In genomic region chr3:90549676-90550420, GRCm38 (mm10) we compare ENCODE assay signal across 19 mouse cellular contexts. TPM values are rescaled to one million over a fixed set of nuclear protein-coding genes. Genes with fewer than 3 reads are reported as not detected.
DNase-seq lines count a peak whose midpoint lies in the region; ATAC-seq and TF ChIP-seq lines count a peak whose summit lies in the region.
"Had no signal": no experiment of that assay in that cellular context is flagged by ENCODE, and none has a peak within 500 bp of the region (broad histone marks: within the 10 kb centered on the region; RNA-seq: fewer than 3 reads in every experiment).

No protein-coding gene starts in this region.

- no peak overlapping the region for H3K4me2 ChIP-seq in embryonic facial prominence, embryonic 11.5 days (ENCODE audit: low read depth, low read length)
- H3K4me2 ChIP-seq in lung, embryonic 14.5 days, result no peak overlapping the region
- H3K4me2 ChIP-seq: forebrain, embryonic 12.5 days; limb, embryonic 15.5 days; lung, embryonic 15.5 days had no signal

- no peak overlapping the region for H3K9ac ChIP-seq in embryonic facial prominence, embryonic 11.5 days (replicated peaks; ENCODE audit: low read length)
- H3K9ac ChIP-seq in lung, embryonic 14.5 days, result no peak overlapping the region
- H3K9ac ChIP-seq: forebrain, embryonic 12.5 days; limb, embryonic 15.5 days; lung, embryonic 15.5 days had no signal

- no peaks in the 10 kb centered on the region for H3K27me3 ChIP-seq in embryonic facial prominence, embryonic 11.5 days (ENCODE audit: control insufficient read depth, insufficient read depth, low read length)
- H3K27me3 ChIP-seq in embryonic facial prominence, embryonic 10.5 days (replicated peaks; ENCODE audit: low read depth, poor library complexity, severe bottlenecking), result 0 out of 2 replicates have a peak, but pooled peaks cover 2% of the 10 kb centered on the region
- H3K27me3 ChIP-seq in lung, embryonic 14.5 days (ENCODE audit: insufficient read depth, low read length), result no peaks in the 10 kb centered on the region
- H3K27me3 ChIP-seq: forebrain, embryonic 12.5 days; limb, embryonic 15.5 days; lung, embryonic 15.5 days had no signal

- no peak overlapping the region for H3K27ac ChIP-seq in embryonic facial prominence, embryonic 11.5 days (replicated peaks; ENCODE audit: low read depth, low read length)
- no peak overlapping the region for H3K27ac ChIP-seq in embryonic facial prominence, embryonic 10.5 days (replicated peaks)
- no peak overlapping the region for H3K27ac ChIP-seq in lung, embryonic 14.5 days (ENCODE audit: low read depth)
- H3K27ac ChIP-seq: forebrain, embryonic 12.5 days; limb, embryonic 15.5 days; lung, embryonic 15.5 days had no signal

- H3K36me3 ChIP-seq in embryonic facial prominence, embryonic 11.5 days (replicated peaks; ENCODE audit: control insufficient read depth, insufficient read depth, low read depth, low read length), result no peaks in the 10 kb centered on the region
- no peaks in the 10 kb centered on the region for H3K36me3 ChIP-seq in embryonic facial prominence, embryonic 10.5 days (replicated peaks)
- H3K36me3 ChIP-seq in lung, embryonic 14.5 days (ENCODE audit: insufficient read depth), result no peaks in the 10 kb centered on the region
- H3K36me3 ChIP-seq: forebrain, embryonic 12.5 days; limb, embryonic 15.5 days; lung, embryonic 15.5 days had no signal

- H3K9me3 ChIP-seq in embryonic facial prominence, embryonic 11.5 days (replicated peaks; ENCODE audit: control insufficient read depth, low read length), result no peaks in the 10 kb centered on the region
- H3K9me3 ChIP-seq in embryonic facial prominence, embryonic 10.5 days, result no peaks in the 10 kb centered on the region
- no peaks in the 10 kb centered on the region for H3K9me3 ChIP-seq in lung, embryonic 14.5 days (ENCODE audit: low read depth, low read length)
- H3K9me3 ChIP-seq: forebrain, embryonic 12.5 days; limb, embryonic 15.5 days; lung, embryonic 15.5 days; megakaryocyte, embryonic 14.5 days had no signal

- peak; percentile 76 for ATAC-seq in embryonic facial prominence, embryonic 11.5 days (replicated peaks; ENCODE audit: insufficient number of reproducible peaks, low FRiP score, low TSS enrichment, low read depth)
- ATAC-seq in lung, embryonic 14.5 days (ENCODE audit: insufficient read depth), result no peak
- ATAC-seq: CD4-positive, CD25-positive, alpha-beta regulatory T cell, adult 4 months; inflammation-experienced regulatory T-cells, adult 6 months had no signal

- no peaks in the 10 kb centered on the region for H3K4me1 ChIP-seq in embryonic facial prominence, embryonic 11.5 days (ENCODE audit: control insufficient read depth, insufficient read depth, low read length)
- peaks cover 16% of the 10 kb centered on the region; the same call in 1 of the 2 replicates for H3K4me1 ChIP-seq in embryonic facial prominence, embryonic 10.5 days
- no peaks in the 10 kb centered on the region for H3K4me1 ChIP-seq in lung, embryonic 14.5 days (ENCODE audit: insufficient read depth)
- H3K4me1 ChIP-seq: lung, embryonic 15.5 days; megakaryocyte, embryonic 14.5 days had no signal

- H3K4me3 ChIP-seq in embryonic facial prominence, embryonic 11.5 days (ENCODE audit: low read depth, low read length), result no peak overlapping the region
- no peak overlapping the region for H3K4me3 ChIP-seq in embryonic facial prominence, embryonic 10.5 days
- no peak overlapping the region for H3K4me3 ChIP-seq in lung, embryonic 14.5 days (ENCODE audit: low read depth, low read length)
- H3K4me3 ChIP-seq: forebrain, embryonic 12.5 days; limb, embryonic 15.5 days; lung, embryonic 15.5 days; megakaryocyte, embryonic 14.5 days had no signal

- no peak for TF ChIP-seq CTCF in lung, embryonic 14.5 days (IDR thresholded peaks at IDR 0.05; ENCODE audit: low read depth)

- DNase-seq in embryonic facial prominence, embryonic 11.5 days (ENCODE audit: low spot score), result peak; percentile 14
- no peak for DNase-seq in embryonic facial prominence, embryonic 10.5 days (ENCODE audit: low spot score)
- peak; percentile 8 for DNase-seq in lung, embryonic 14.5 days
- no peak for DNase-seq in lung, postnatal 10 days
- peak; percentile 71 for DNase-seq in kidney, postnatal 10 days
- no peak for DNase-seq in natural killer cell, adult 2 months (ENCODE audit: low spot score in 2 of 2)
- no peak for DNase-seq in cerebellum, adult 18-20 months
- no peak for DNase-seq in spleen, postnatal 4 days (ENCODE audit: low spot score in 2 of 2)
- DNase-seq: adrenal gland, postnatal 25 days; gastrocnemius, postnatal 14 days; right cerebral cortex, postnatal 14 days; thymus, postnatal 25 days had no signal

- WGBS in embryonic facial prominence, embryonic 11.5 days, result 56% methylated on average over 5 of the region's 5 CpGs
- WGBS in embryonic facial prominence, embryonic 10.5 days, result 64% methylated on average over 5 of the region's 5 CpGs
- 55% methylated on average over 5 of the region's 5 CpGs for WGBS in lung, embryonic 14.5 days

RNA-seq across cellular contexts. Expression of gene S100a3, which starts 10.5 kb away (rescaled TPM):
- polyA plus RNA-seq in embryonic facial prominence, embryonic 11.5 days (2014; fragmentation: Nextera tagmentation; extraction: Ambion mirVana), result not detected in 2 replicates
- polyA plus RNA-seq in embryonic facial prominence, embryonic 10.5 days (2016; fragmentation: Nextera tagmentation; extraction: Ambion mirVana), result 0.44 TPM in 1 of 2 replicates, not detected in the other
- polyA plus RNA-seq in lung, embryonic 14.5 days (2014; fragmentation: Nextera tagmentation; extraction: Ambion mirVana), result 0.12 and 0.49 TPM in 2 replicates
- polyA plus RNA-seq: forebrain, embryonic 12.5 days had no signal

RNA-seq across cellular contexts. Expression of gene S100a16, which starts 12.8 kb away (rescaled TPM):
- 48.2 and 52.1 TPM in 2 replicates for polyA plus RNA-seq in embryonic facial prominence, embryonic 11.5 days (2014; fragmentation: Nextera tagmentation; extraction: Ambion mirVana)
- 32.9 and 34.7 TPM in 2 replicates for polyA plus RNA-seq in embryonic facial prominence, embryonic 10.5 days (2016; fragmentation: Nextera tagmentation; extraction: Ambion mirVana)
- 161 and 175 TPM in 2 replicates for polyA plus RNA-seq in lung, embryonic 14.5 days (2014; fragmentation: Nextera tagmentation; extraction: Ambion mirVana)
- polyA plus RNA-seq: CD4-positive, CD25-positive, alpha-beta regulatory T cell, adult 4 months; inflammation-experienced regulatory T-cells, adult 6 months had no signal

RNA-seq across cellular contexts. Expression of gene S100a14, which starts 23.2 kb away (rescaled TPM):
- polyA plus RNA-seq in embryonic facial prominence, embryonic 11.5 days (2014; fragmentation: Nextera tagmentation; extraction: Ambion mirVana), result 0.32 TPM in 1 of 2 replicates, not detected in the other
- not detected in 2 replicates for polyA plus RNA-seq in embryonic facial prominence, embryonic 10.5 days (2016; fragmentation: Nextera tagmentation; extraction: Ambion mirVana)
- 1.2 and 1.6 TPM in 2 replicates for polyA plus RNA-seq in lung, embryonic 14.5 days (2014; fragmentation: Nextera tagmentation; extraction: Ambion mirVana)
- polyA plus RNA-seq: CD4-positive, CD25-positive, alpha-beta regulatory T cell, adult 4 months; heart, postnatal 0 days had no signal

RNA-seq across cellular contexts. Expression of gene S100a13, which starts 35.6 kb away (rescaled TPM):
- polyA plus RNA-seq in embryonic facial prominence, embryonic 11.5 days (2014; fragmentation: Nextera tagmentation; extraction: Ambion mirVana), result 12.9 and 14.6 TPM in 2 replicates
- polyA plus RNA-seq in embryonic facial prominence, embryonic 10.5 days (2016; fragmentation: Nextera tagmentation; extraction: Ambion mirVana), result 8.3 and 8.5 TPM in 2 replicates
- 27.3 and 32.2 TPM in 2 replicates for polyA plus RNA-seq in lung, embryonic 14.5 days (2014; fragmentation: Nextera tagmentation; extraction: Ambion mirVana)

RNA-seq across cellular contexts. Expression of gene S100a1, which starts 35.7 kb away (rescaled TPM):
- 8.4 and 13.4 TPM in 2 replicates for polyA plus RNA-seq in embryonic facial prominence, embryonic 11.5 days (2014; fragmentation: Nextera tagmentation; extraction: Ambion mirVana)
- polyA plus RNA-seq in embryonic facial prominence, embryonic 10.5 days (2016; fragmentation: Nextera tagmentation; extraction: Ambion mirVana), result 5.7 and 6.4 TPM in 2 replicates
- 28.0 and 33.9 TPM in 2 replicates for polyA plus RNA-seq in lung, embryonic 14.5 days (2014; fragmentation: Nextera tagmentation; extraction: Ambion mirVana)

Comparison
In these comparisons a context has a peak if more than half of its experiments do, and no peak if none do; other contexts are left out.
1. DNase-seq: peak in embryonic facial prominence, embryonic 11.5 days (single experiment), lung, embryonic 14.5 days (single experiment) and kidney, postnatal 10 days (single experiment); none in embryonic facial prominence, embryonic 10.5 days (single experiment), lung, postnatal 10 days (single experiment), natural killer cell, adult 2 months (0 of 2), cerebellum, adult 18-20 months (0 of 2) and spleen, postnatal 4 days (0 of 2).